Comparison of ENCODE assay signal across 9 mouse cellular contexts in the genomic region with DNA sequence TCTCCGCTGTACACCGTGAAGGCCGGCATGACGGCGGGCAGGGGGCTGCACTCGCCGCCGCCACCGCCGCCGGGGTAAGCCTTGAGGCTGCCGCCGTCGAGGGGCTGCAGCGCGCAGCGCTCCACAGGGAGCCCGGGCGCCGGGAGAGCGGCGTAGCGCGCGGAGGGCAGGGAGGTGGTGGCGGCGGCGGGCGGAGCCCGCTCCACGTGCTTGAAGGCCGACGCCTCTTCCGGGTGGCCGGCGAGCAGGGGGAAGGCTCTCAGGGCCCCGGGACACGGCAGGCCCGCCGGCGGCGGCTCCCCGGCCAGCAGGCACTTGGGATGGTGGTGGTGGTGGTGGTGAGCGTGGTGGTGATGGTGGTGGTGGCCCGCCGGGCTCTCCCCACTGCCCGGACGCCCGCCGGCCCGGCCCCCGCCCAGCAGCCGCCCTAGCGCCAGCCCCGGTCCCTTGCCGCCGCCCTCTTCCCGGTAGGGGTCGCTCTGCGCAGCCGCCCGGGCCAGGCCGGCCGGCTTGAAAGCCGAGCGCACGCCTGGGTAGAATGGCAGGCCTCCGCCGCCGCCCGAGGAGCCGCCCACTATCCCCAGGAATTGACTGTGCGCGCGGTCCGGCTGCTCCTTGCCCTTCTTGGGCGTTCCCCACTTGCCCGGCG. TPM values are rescaled to one million over a fixed set of nuclear protein-coding genes. Genes with fewer than 3 reads are reported as not detected.
DNase-seq lines count a peak whose midpoint lies in the region; ATAC-seq lines count a peak whose summit lies in the region.
"Had no signal": no experiment of that assay in that cellular context is flagged by ENCODE, and none has a peak within 500 bp of the region (broad histone marks: within the 10 kb centered on the region; RNA-seq: fewer than 3 reads in every experiment).

No protein-coding gene starts in this region.

- H3K27ac ChIP-seq in heart, embryonic 14.5 days (replicated peaks in 1 of 2; ENCODE audit: control insufficient read depth in 1 of 2, insufficient read depth in 1 of 2, low read depth in 2 of 2, low read length in 2 of 2) = no peak overlapping the region
- no peak overlapping the region for H3K27ac ChIP-seq in forebrain, embryonic 15.5 days (replicated peaks)
- H3K27ac ChIP-seq in limb, embryonic 10.5 days = peak overlapping the region; percentile 33; the same call in 1 of the 2 replicates

- H3K4me2 ChIP-seq in heart, embryonic 14.5 days (ENCODE audit: low read length) = peak overlapping the region; percentile 72
- peak overlapping the region; percentile 37 for H3K4me2 ChIP-seq in forebrain, embryonic 15.5 days (replicated peaks)

- peak overlapping the region; percentile 37 to 42 for H3K4me3 ChIP-seq in heart, embryonic 14.5 days (ENCODE audit: control insufficient read depth in 1 of 2, insufficient read depth in 1 of 2, low read depth in 1 of 2, low read length in 2 of 2)
- peak overlapping the region; percentile 33 for H3K4me3 ChIP-seq in forebrain, embryonic 15.5 days
- H3K4me3 ChIP-seq in limb, embryonic 10.5 days = peak overlapping the region; percentile 52

- ATAC-seq in heart, embryonic 14.5 days (ENCODE audit: insufficient number of reproducible peaks, insufficient read depth, low FRiP score, low read depth) = no peak
- ATAC-seq in forebrain, embryonic 15.5 days (replicated peaks) = peak; percentile 86

- no peak for DNase-seq in heart, adult 9 months (ENCODE audit: low spot score in 2 of 2)
- DNase-seq in adrenal gland, postnatal 10 days = peak; percentile 52
- peak; percentile 79 for DNase-seq in limb, embryonic 10.5 days (ENCODE audit: low spot score)
- DNase-seq in naive thymus-derived CD4-positive, alpha-beta T cell, adult 2 months (ENCODE audit: low read depth) = peak; percentile 5
- no peak for DNase-seq in right cerebral cortex, postnatal 14 days
- DNase-seq in adipocyte (ENCODE audit: low spot score) = no peak

- H3K4me1 ChIP-seq in heart, embryonic 14.5 days (ENCODE audit: control insufficient read depth in 2 of 2, insufficient read depth in 2 of 2, low read length in 2 of 2) = peaks cover 0 to 8% of the 10 kb centered on the region in 2 experiments; a peak in 2 of 4 replicates
- H3K4me1 ChIP-seq in forebrain, embryonic 15.5 days = peaks cover 19% of the 10 kb centered on the region
- peaks cover 20% of the 10 kb centered on the region for H3K4me1 ChIP-seq in limb, embryonic 10.5 days

- WGBS in heart, embryonic 14.5 days = under 1% methylated on average over 61 of the region's 79 CpGs
- 0% methylated on average over 40 of the region's 79 CpGs for WGBS in forebrain, embryonic 15.5 days
- under 1% methylated on average over 69 of the region's 79 CpGs for WGBS in limb, embryonic 10.5 days

- H3K9me3 ChIP-seq in heart, embryonic 14.5 days (ENCODE audit: control insufficient read depth, low read length) = no peaks in the 10 kb centered on the region
- H3K9me3 ChIP-seq in forebrain, embryonic 15.5 days = no peaks in the 10 kb centered on the region
- H3K9me3 ChIP-seq in limb, embryonic 10.5 days (replicated peaks) = no peaks in the 10 kb centered on the region

- H3K9ac ChIP-seq in heart, embryonic 14.5 days (ENCODE audit: low read length) = no peak overlapping the region; the same call in 1 of the 2 replicates
- no peak overlapping the region for H3K9ac ChIP-seq in forebrain, embryonic 15.5 days (replicated peaks)

- H3K36me3 ChIP-seq in heart, embryonic 14.5 days (ENCODE audit: control insufficient read depth, insufficient read depth, low read length) = no peaks in the 10 kb centered on the region
- no peaks in the 10 kb centered on the region for H3K36me3 ChIP-seq in forebrain, embryonic 15.5 days
- H3K36me3 ChIP-seq in limb, embryonic 10.5 days = no peaks in the 10 kb centered on the region

- peaks cover 100% of the 10 kb centered on the region for H3K27me3 ChIP-seq in heart, embryonic 14.5 days (ENCODE audit: control insufficient read depth, insufficient read depth, low read length)
- H3K27me3 ChIP-seq in forebrain, embryonic 15.5 days = peaks cover 96% of the 10 kb centered on the region
- peaks cover 100% of the 10 kb centered on the region for H3K27me3 ChIP-seq in limb, embryonic 10.5 days (ENCODE audit: low read depth, poor library complexity, severe bottlenecking)

RNA-seq across cellular contexts. Expression of gene Prdm13, which starts 6.7 kb away (rescaled TPM):
- not detected in 2 replicates for polyA plus RNA-seq in heart, embryonic 14.5 days (2014; fragmentation: Nextera tagmentation; extraction: Ambion mirVana)
- not detected for total RNA-seq in adrenal gland, postnatal 10 days (2021)
- 0.14 and 0.34 TPM in 2 replicates for polyA plus RNA-seq in forebrain, embryonic 15.5 days (2015; fragmentation: Nextera tagmentation; extraction: Ambion mirVana)
- polyA plus RNA-seq in limb, embryonic 10.5 days (2016; fragmentation: Nextera tagmentation; extraction: Ambion mirVana) = not detected in 2 replicates
- total RNA-seq: left cerebral cortex, postnatal 10 days had no signal

RNA-seq across cellular contexts. Expression of gene Ccnc, which starts 48.4 kb away (rescaled TPM):
- 24.2 and 29.5 TPM in 2 replicates for polyA plus RNA-seq in heart, embryonic 14.5 days (2014; fragmentation: Nextera tagmentation; extraction: Ambion mirVana)
- 10 to 100 TPM; 20.3 to 21.7 TPM for total RNA-seq in adrenal gland, postnatal 10 days (2021)
- polyA plus RNA-seq in forebrain, embryonic 15.5 days (2015; fragmentation: Nextera tagmentation; extraction: Ambion mirVana) = 65.0 and 72.7 TPM in 2 replicates
- polyA plus RNA-seq in limb, embryonic 10.5 days (2016; fragmentation: Nextera tagmentation; extraction: Ambion mirVana) = 39.0 and 41.8 TPM in 2 replicates

Comparison
In these comparisons a context has a peak if more than half of its experiments do, and no peak if none do; other contexts are left out.
1. DNase-seq: peak in adrenal gland, postnatal 10 days (single experiment), limb, embryonic 10.5 days (single experiment) and naive thymus-derived CD4-positive, alpha-beta T cell, adult 2 months (single experiment); none in heart, adult 9 months (0 of 2), right cerebral cortex, postnatal 14 days (single experiment) and adipocyte (single experiment).
2. Peak in every context shown above with its lines, with median percentiles within 50 percentile points of each other: H3K4me3 ChIP-seq.